ENCODE assay signal across 27 mouse cellular contexts in the genomic region with DNA sequence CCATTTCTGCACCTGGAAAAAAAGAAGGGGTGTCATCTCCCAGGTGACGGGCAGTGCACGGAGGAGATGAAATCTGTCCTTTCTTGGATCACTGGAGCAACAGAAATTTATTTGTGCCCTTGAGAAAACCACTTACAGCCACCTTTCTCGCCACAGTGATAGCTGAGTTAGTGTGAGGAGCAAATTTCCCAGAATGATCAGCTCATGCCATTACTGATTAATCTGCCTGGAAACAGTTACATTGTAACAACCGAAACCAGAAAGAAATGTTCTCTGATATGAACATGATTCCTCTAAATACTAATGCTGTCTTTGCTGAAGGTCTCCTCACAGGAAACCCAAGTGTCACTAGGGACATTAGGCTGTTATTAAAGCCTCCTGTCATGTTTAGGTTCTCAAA. TPM values are rescaled to one million over a fixed set of nuclear protein-coding genes. Genes with fewer than 3 reads are reported as not detected.
"Had no signal": no experiment of that assay in that cellular context is flagged by ENCODE, and none has a peak within 500 bp of the region (broad histone marks: within the 10 kb centered on the region; RNA-seq: fewer than 3 reads in every experiment).

No protein-coding gene starts in this region.

- H3K27ac ChIP-seq: layer of hippocampus, adult 2 months; liver, embryonic 15.5 days; lung, embryonic 15.5 days; midbrain, embryonic 10.5 days; midbrain, embryonic 13.5 days; stomach, postnatal 0 days had no signal

- H3K27me3 ChIP-seq: liver, embryonic 15.5 days; lung, embryonic 15.5 days; megakaryocyte, embryonic 14.5 days; midbrain, embryonic 13.5 days had no signal

- DNase-seq: layer of hippocampus, adult 9-11 months; lung, adult 18-20 months; lung, postnatal 10 days; lung, postnatal 36 days; thymus, adult 2 months; thymus, postnatal 14 days; thymus, postnatal 4 days had no signal

- H3K9me3 ChIP-seq: liver, embryonic 15.5 days; lung, embryonic 15.5 days; megakaryocyte, embryonic 14.5 days; midbrain, embryonic 10.5 days; midbrain, embryonic 13.5 days had no signal

- ATAC-seq: intestine, postnatal 0 days; midbrain, embryonic 13.5 days; midbrain, embryonic 16.5 days had no signal

- H3K4me2 ChIP-seq: liver, embryonic 11.5 days; liver, embryonic 15.5 days; lung, embryonic 15.5 days; midbrain, embryonic 13.5 days had no signal

- H3K4me3 ChIP-seq: layer of hippocampus, adult 2 months; liver, embryonic 15.5 days; lung, embryonic 15.5 days; megakaryocyte, embryonic 14.5 days; midbrain, embryonic 10.5 days; midbrain, embryonic 13.5 days had no signal

- H3K4me1 ChIP-seq: liver, embryonic 15.5 days; lung, embryonic 15.5 days; megakaryocyte, embryonic 14.5 days; midbrain, embryonic 10.5 days; midbrain, embryonic 13.5 days had no signal

- H3K36me3 ChIP-seq: liver, embryonic 15.5 days; lung, embryonic 15.5 days; midbrain, embryonic 10.5 days; midbrain, embryonic 13.5 days had no signal

- H3K9ac ChIP-seq: liver, embryonic 15.5 days; lung, embryonic 15.5 days; midbrain, embryonic 13.5 days had no signal

RNA-seq across cellular contexts. Expression of gene Tmem207, which starts 21.6 kb away (rescaled TPM):
- total RNA-seq: layer of hippocampus, adult 2 months; layer of hippocampus, postnatal 25 days; left cerebral cortex, adult 18-20 months; left cerebral cortex, postnatal 25 days had no signal
- polyA plus RNA-seq: intestine, embryonic 14.5 days; intestine, postnatal 0 days; large intestine, adult 2 months; limb, embryonic 11.5 days; limb, embryonic 14.5 days; liver, embryonic 11.5 days; liver, embryonic 15.5 days; lung, embryonic 15.5 days; midbrain, embryonic 10.5 days; neural tube, embryonic 11.5 days; stomach, embryonic 14.5 days; stomach, postnatal 0 days; thymus, adult 2 months had no signal

RNA-seq across cellular contexts. Expression of gene Cldn16, which starts 42.0 kb away (rescaled TPM):
- total RNA-seq: layer of hippocampus, adult 2 months; layer of hippocampus, postnatal 25 days; left cerebral cortex, adult 18-20 months; left cerebral cortex, postnatal 25 days had no signal
- polyA plus RNA-seq: intestine, embryonic 14.5 days; intestine, postnatal 0 days; large intestine, adult 2 months; limb, embryonic 11.5 days; limb, embryonic 14.5 days; liver, embryonic 11.5 days; liver, embryonic 15.5 days; lung, embryonic 15.5 days; midbrain, embryonic 10.5 days; midbrain, embryonic 13.5 days; midbrain, embryonic 16.5 days; neural tube, embryonic 11.5 days; neural tube, embryonic 14.5 days; stomach, embryonic 14.5 days; stomach, postnatal 0 days; thymus, adult 2 months had no signal
